Mouse (Mus musculus) embryonic facial prominence, embryonic 14.5 days (tissue): Measurements from ENCODE around the gene Pnmal2. TPM values are rescaled to one million over a fixed set of nuclear protein-coding genes. Genes with fewer than 3 reads are reported as not detected.

Experiments
- ATAC-seq: fragments of 200-750 bp; cut with Nextera tagmentation; 2 replicates; pipeline ENCODE4 v1.8.0; 2017; ENCODE audit warnings: low read depth, moderate number of reproducible peaks, moderate TSS enrichment
- DNase-seq: peaks from one replicate; pipeline ENCODE4 v3.0.0-alpha.2; 2015; ENCODE audit warnings: low spot score
- H3K27ac ChIP-seq: fragments of 300-500 bp; sonication (generic); replicated peaks from 2 replicates; pipeline ENCODE4 v1.5.1; 2014; ENCODE audit warnings: low read depth, mild to moderate bottlenecking, low read length, moderate library complexity
- H3K27me3 ChIP-seq: fragments of 300-500 bp; sonication (generic); replicated peaks from 2 replicates; pipeline ENCODE4 v1.6.1; 2014; ENCODE audit warnings: low read length; ENCODE audit not compliant: control insufficient read depth, insufficient read depth
- H3K36me3 ChIP-seq: fragments of 300-500 bp; sonication (generic); 2 replicates; pipeline ENCODE4 v1.6.1; 2014; ENCODE audit warnings: low read length, mixed read lengths; ENCODE audit not compliant: control insufficient read depth, insufficient read depth
- H3K4me1 ChIP-seq: fragments of 300-500 bp; sonication (generic); 2 replicates; pipeline ENCODE4 v1.6.1; 2014; ENCODE audit warnings: antibody characterized with exemption, low read length; ENCODE audit not compliant: control insufficient read depth, insufficient read depth
- H3K4me2 ChIP-seq: fragments of 300-500 bp; sonication (generic); 2 replicates; pipeline ENCODE4 v1.6.1; 2014; ENCODE audit warnings: low read depth, mild to moderate bottlenecking, low read length, moderate library complexity, mixed read lengths
- H3K4me3 ChIP-seq: fragments of 300-500 bp; sonication (generic); 2 replicates; pipeline ENCODE4 v1.5.1; 2014; ENCODE audit warnings: low read depth, mild to moderate bottlenecking, low read length
- H3K9ac ChIP-seq: fragments of 300-500 bp; sonication (generic); 2 replicates; pipeline ENCODE4 v1.6.1; 2014; ENCODE audit warnings: low read depth, mild to moderate bottlenecking, low read length, moderate library complexity, mixed read lengths
- H3K9me3 ChIP-seq: fragments of 300-500 bp; sonication (generic); 2 replicates; pipeline ENCODE4 v1.6.1; 2016; ENCODE audit warnings: low read length; ENCODE audit not compliant: control insufficient read depth
- WGBS: fragments of 180-500 bp; shearing (Covaris S2); extraction: QIAGEN DNeasy Blood & Tissue Kit; methylation state at CpG from one replicate; pipeline ENCODE4 v1.1.7; 2014; 5-methylcytosine and 5-hydroxymethylcytosine counted together
- polyA plus RNA-seq: library from polyadenylated mRNA; unstranded; fragments of >200 nt; fragmentation: Nextera tagmentation; extraction: Ambion mirVana; gene quantifications from 2 replicates; pipeline ENCODE4 v1.2.1, GENCODE M21; 2014

Pnmal2 gene
- polyA plus RNA-seq, 1 experiment from 2014 or later: 20.9 TPM

DNA sequence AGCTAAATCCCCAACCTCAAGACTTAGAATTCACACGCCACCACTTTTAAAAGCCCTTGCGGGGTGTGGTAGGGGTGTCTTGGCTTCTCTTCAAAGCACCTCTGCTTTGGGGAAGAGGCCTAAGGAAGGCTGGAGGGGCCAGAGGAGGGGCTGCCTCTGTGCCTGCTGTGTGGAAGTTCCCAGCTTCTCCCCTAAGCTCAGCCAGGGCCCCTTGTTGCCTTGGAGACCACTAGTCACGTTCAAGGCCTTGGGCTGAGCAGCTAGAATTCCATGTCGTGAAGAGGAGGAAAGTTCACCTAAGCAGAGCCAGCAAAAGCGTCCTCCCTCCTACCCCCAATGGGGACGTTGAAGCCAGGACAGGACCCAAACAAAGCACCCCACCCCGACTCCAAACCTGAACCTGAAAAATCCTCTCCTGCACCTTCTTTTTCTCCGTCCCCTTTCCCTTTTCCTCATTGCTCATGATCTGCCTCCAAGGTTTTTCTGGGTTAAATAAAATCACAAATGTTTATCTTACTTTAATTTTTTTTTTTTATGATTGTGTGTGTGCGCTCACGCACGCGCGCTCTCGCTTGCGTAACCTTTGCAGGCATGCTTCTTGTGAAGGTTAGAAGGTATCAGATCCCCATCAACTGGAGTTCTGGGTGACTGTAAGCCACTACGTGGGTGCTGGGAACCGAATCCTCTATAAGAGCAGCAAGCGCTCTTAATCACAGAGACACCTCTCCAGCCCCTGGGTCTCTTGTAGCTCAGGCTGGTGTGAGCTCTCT lies 47.4 kb downstream of the Pnmal2 start:
- DNase-seq: peak; percentile 97
- peak; percentile 81 for ATAC-seq
- Histone ChIP-seq H3K9ac (peak overlapping the region; percentile 34; the same call in 1 of the 2 replicates), H3K36me3 (peaks cover 8% of the 10 kb centered on the region; the same call in 1 of the 2 replicates), H3K27ac (peak overlapping the region; percentile 92), H3K9me3 (no peaks in the 10 kb centered on the region), H3K4me1 (peaks cover 60% of the 10 kb centered on the region), H3K4me3 (peak overlapping the region; percentile 13; the same call in 1 of the 2 replicates), H3K4me2 (peak overlapping the region; percentile 37), H3K27me3 (no peaks in the 10 kb centered on the region)
- 43% methylated on average over 18 of the region's 18 CpGs for WGBS

DNA sequence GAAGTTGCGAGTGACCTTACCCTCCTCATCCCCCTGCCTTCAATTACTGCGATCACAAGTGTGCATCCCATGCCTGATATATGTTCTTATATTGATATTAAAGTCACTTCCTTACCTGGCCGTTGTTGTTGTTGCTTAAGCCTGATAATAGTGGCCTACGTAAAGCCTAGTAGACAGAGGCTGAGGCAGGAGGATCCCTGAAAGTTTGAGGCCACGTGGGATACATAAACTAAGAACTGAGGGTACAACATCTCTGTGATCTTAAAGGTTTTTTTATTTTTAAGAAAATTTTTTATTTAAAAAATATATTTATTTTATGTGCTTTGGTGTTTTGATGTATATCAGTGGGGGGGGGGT lies 47.9 kb downstream of the Pnmal2 start, which contains the start of gene Ccdc8:
Gene Ccdc8, plus strand, starts transcription at position 258 of the 357 bp plus-strand sequence.
- ATAC-seq (no peak), DNase-seq (no peak)
- no peaks in the 10 kb centered on the region for H3K9me3 ChIP-seq
- H3K4me1 ChIP-seq: peaks cover 62% of the 10 kb centered on the region
- H3K27ac ChIP-seq: peak within 1 kb of the TSS; percentile 92
- H3K4me2 ChIP-seq: peak within 1 kb of the TSS; percentile 82
- peak within 1 kb of the TSS; percentile 85 for H3K9ac ChIP-seq
- H3K27me3 ChIP-seq: no peaks in the 10 kb centered on the region
- peak within 1 kb of the TSS; percentile 69 for H3K4me3 ChIP-seq
- peaks cover 14% of the 10 kb centered on the region; the same call in 1 of the 2 replicates for H3K36me3 ChIP-seq
- WGBS: 94% methylated on average over 5 of the region's 5 CpGs

DNA sequence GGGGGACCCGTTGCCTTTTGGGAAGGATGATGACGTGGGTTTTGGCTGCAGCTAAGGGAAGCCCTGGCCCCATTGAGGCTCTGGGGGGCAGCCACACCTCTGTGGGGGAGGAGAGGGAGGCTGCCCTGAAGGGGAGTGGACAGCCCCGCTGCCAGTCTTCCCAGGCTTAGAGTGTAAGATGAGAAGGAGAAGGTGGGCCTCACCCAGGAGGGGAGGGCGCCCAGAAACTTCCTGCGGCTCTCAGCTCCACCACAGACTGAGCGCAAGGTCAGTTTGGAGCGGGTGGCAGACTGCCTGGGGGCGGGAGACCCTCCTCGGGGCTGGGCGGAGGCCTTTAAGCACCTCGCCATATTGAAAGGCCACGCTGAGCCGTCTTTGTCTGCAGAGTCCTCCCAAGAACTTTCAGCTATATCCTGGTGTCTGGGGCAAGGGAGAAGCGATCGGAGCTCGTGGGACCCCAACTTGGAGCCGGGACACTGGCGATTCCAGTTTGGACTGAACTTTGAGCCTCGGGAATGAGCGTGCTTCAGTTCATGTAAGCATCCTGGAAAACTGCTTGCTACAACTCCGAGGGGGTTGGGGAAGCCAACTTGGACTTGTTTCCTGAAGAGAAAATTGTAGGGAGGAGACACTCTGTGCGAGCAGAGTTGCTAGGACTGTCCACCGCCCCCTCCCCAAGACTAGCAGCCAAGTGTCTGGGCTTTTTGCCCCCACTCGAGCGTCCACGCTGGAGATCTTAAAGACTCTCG lies 49.3 kb downstream of the Pnmal2 start:
- H3K36me3 ChIP-seq: peaks cover 27% of the 10 kb centered on the region; the same call in 1 of the 2 replicates
- no peaks in the 10 kb centered on the region for H3K9me3 ChIP-seq
- H3K27me3 ChIP-seq: no peaks in the 10 kb centered on the region
- H3K4me1 ChIP-seq: peaks cover 52% of the 10 kb centered on the region
- ATAC-seq (peak; percentile 94), DNase-seq (peak; percentile 98)
- H3K4me3 ChIP-seq: peak overlapping the region; percentile 69
- H3K27ac ChIP-seq: peak overlapping the region; percentile 89
- H3K4me2 ChIP-seq: peak overlapping the region; percentile 82
- under 1% methylated on average over 26 of the region's 27 CpGs for WGBS
- peak overlapping the region; percentile 85 for H3K9ac ChIP-seq

DNA sequence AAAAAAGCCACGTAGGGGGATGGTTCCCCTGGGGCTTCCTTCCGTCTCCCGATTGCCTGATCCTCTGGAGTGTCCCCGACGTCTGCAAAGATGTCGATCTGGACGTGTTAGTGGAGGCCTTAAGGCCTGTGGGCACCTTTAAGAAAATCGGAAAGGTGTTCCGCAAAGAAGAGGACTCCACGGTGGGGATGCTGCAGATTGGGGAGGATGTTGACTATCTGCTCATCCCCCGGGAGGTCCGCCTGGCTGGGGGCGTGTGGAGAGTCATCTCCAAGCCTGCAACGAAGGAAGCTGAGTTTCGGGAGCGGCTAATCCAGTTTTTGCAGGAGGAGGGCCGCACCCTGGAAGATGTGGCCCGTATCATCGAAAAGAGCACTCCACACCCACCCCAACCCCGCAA lies 49.9 kb downstream of the Pnmal2 start:
- peaks cover 52% of the 10 kb centered on the region for H3K4me1 ChIP-seq
- DNase-seq: no peak
- ATAC-seq: no peak
- H3K9ac ChIP-seq: peak overlapping the region; percentile 85
- peak overlapping the region; percentile 69 for H3K4me3 ChIP-seq
- H3K27ac ChIP-seq: peak overlapping the region; percentile 89
- H3K36me3 ChIP-seq: peaks cover 32% of the 10 kb centered on the region; the same call in 1 of the 2 replicates
- no peaks in the 10 kb centered on the region for H3K27me3 ChIP-seq
- peak overlapping the region; percentile 82 for H3K4me2 ChIP-seq
- 2% methylated on average over 20 of the region's 20 CpGs for WGBS
- H3K9me3 ChIP-seq: no peaks in the 10 kb centered on the region

DNA sequence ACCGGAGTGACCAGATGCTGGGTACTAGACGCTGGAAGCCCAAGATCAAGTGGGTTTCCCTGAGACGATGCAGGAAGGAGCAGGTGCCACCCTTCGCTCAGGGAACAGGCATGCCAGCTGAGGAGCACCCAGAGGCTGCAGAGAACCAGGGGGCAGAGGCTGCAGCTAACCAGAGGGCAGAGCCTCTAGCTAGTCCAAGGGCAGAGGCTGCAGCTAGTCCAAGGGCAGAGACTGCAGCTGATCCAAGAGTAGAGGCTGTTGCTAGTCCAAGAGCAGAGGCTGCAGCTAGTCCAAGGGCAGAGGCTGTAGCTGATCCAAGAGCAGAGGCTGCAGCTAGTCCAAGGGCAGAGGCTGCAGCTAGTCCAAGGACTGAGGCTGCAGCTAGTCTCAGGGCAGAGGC lies 50.9 kb downstream of the Pnmal2 start:
- H3K4me1 ChIP-seq: peaks cover 46% of the 10 kb centered on the region

More for the DNA sequence above, 50.9 kb downstream of the Pnmal2 start:
- H3K27ac ChIP-seq: no peak overlapping the region
- H3K9me3 ChIP-seq: no peaks in the 10 kb centered on the region
- DNase-seq: no peak
- ATAC-seq: no peak
- H3K27me3 ChIP-seq: no peaks in the 10 kb centered on the region
- H3K9ac ChIP-seq: peak overlapping the region; percentile 85
- peak overlapping the region; percentile 82 for H3K4me2 ChIP-seq
- WGBS: 88% methylated on average over 4 of the region's 4 CpGs
- peak overlapping the region; percentile 69 for H3K4me3 ChIP-seq
- peaks cover 37% of the 10 kb centered on the region for H3K36me3 ChIP-seq

Other genes with a start within 250 kb of the Pnmal2 start
- not detected in 2 replicates for gene Ceacam9, start 222.8 kb upstream of the Pnmal2 start, polyA plus RNA-seq
- gene Ap2s1, start 206.3 kb upstream of the Pnmal2 start, polyA plus RNA-seq: 278 and 286 TPM in 2 replicates
- gene Slc1a5, start 163.3 kb upstream of the Pnmal2 start, polyA plus RNA-seq: 26.5 and 27.5 TPM in 2 replicates
- gene Strn4, start 128.8 kb upstream of the Pnmal2 start, polyA plus RNA-seq: 97.4 and 107 TPM in 2 replicates
- gene Fkrp, start 128.0 kb upstream of the Pnmal2 start, polyA plus RNA-seq: 28.2 and 28.6 TPM in 2 replicates
- 14.4 and 16.5 TPM in 2 replicates for gene Prkd2, start 101.8 kb upstream of the Pnmal2 start, polyA plus RNA-seq
- gene Dact3, start 69.4 kb upstream of the Pnmal2 start, polyA plus RNA-seq: 7.2 and 7.6 TPM in 2 replicates
- gene Gng8, start 52.9 kb upstream of the Pnmal2 start, polyA plus RNA-seq: 27.0 and 29.1 TPM in 2 replicates
- gene Ptgir, start 38.2 kb upstream of the Pnmal2 start, polyA plus RNA-seq: 1.8 and 1.9 TPM in 2 replicates
- gene Calm3, start 20.6 kb upstream of the Pnmal2 start, polyA plus RNA-seq: 164 and 189 TPM in 2 replicates
- gene Pnmal1, start 15.0 kb downstream of the Pnmal2 start, polyA plus RNA-seq: 2.1 and 2.3 TPM in 2 replicates
- 0.24 and 0.38 TPM in 2 replicates for gene Gm42372, start 38.4 kb downstream of the Pnmal2 start, polyA plus RNA-seq
- 24.7 and 26.0 TPM in 2 replicates for gene Ccdc8, start 48.0 kb downstream of the Pnmal2 start, polyA plus RNA-seq
- 99.0 and 107 TPM in 2 replicates for gene Ppp5c, start 83.2 kb downstream of the Pnmal2 start, polyA plus RNA-seq
- 26.1 and 34.8 TPM in 2 replicates for gene Hif3a, start 117.7 kb downstream of the Pnmal2 start, polyA plus RNA-seq
- gene Psg16, start 129.4 kb downstream of the Pnmal2 start, polyA plus RNA-seq: 0.11 and 0.16 TPM in 2 replicates
- 0.08 TPM in 1 of 2 replicates, not detected in the other for gene Ceacam3, start 205.6 kb downstream of the Pnmal2 start, polyA plus RNA-seq